Mouse (Mus musculus): Measurements from ENCODE around the gene Them7. TPM values are rescaled to one million over a fixed set of nuclear protein-coding genes. Genes with fewer than 3 reads are reported as not detected.

The Them7 gene
- total and polyA plus RNA-seq, 3 experiments, result not detected

- no peaks in the 10 kb centered on the region for H3K4me1 ChIP-seq (ENCODE audit: control insufficient read depth in 1 of 2, insufficient read depth in 2 of 2, low read length in 2 of 2)
Observed at GRCm38 (mm10) chr2:105200152-105200551, 24.0 kb upstream of the Them7 start.

GRCm38 (mm10) chr2:105206563-105207174 is 17.5 kb upstream of the Them7 start:
- Histone ChIP-seq H3K36me3 (ENCODE audit: control insufficient read depth in 1 of 2, insufficient read depth in 2 of 2, low read length in 2 of 2) (no peaks in the 10 kb centered on the region), H3K27me3 (ENCODE audit: control insufficient read depth in 1 of 2, insufficient read depth in 2 of 2, low read length in 2 of 2) (peaks cover 3 to 6% of the 10 kb centered on the region in 2 experiments), H3K79me2 (ENCODE audit: control insufficient read depth, insufficient read depth, low read length, poor library complexity) (no peaks in the 10 kb centered on the region), H3K4me1 (ENCODE audit: control insufficient read depth in 1 of 2, insufficient read depth in 2 of 2, low read length in 2 of 2) (no peaks in the 10 kb centered on the region), H3K9me3 (replicated peaks; ENCODE audit: insufficient read depth, low read length) (no peaks in the 10 kb centered on the region), H3K4me3 (ENCODE audit: control insufficient read depth in 1 of 2, insufficient read depth in 1 of 2, low read depth in 2 of 2, low read length in 2 of 2) (no peak overlapping the region), H3K27ac (ENCODE audit: control insufficient read depth, low read depth, low read length) (no peak overlapping the region), H3K9ac (ENCODE audit: control insufficient read depth, low read depth, low read length, poor library complexity, severe bottlenecking) (no peak overlapping the region)
- no peak for DNase-seq (ENCODE audit: low read depth, low spot score)
- TF ChIP-seq KAT2A (conservative IDR thresholded peaks at IDR 0.05; ENCODE audit: low read depth, low read length), result no peak
- no peak for TF ChIP-seq POLR2AphosphoS5 (IDR thresholded peaks at IDR 0.05; ENCODE audit: borderline replicate concordance, low read depth, low read length)
- TF ChIP-seq USF2 (IDR thresholded peaks at IDR 0.05; ENCODE audit: borderline replicate concordance in 1 of 2, insufficient read depth in 1 of 2, low read depth in 1 of 2, low read length in 2 of 2), result no peak
- no peak for TF ChIP-seq GABPA (IDR thresholded peaks at IDR 0.05; ENCODE audit: low read depth, low read length)
- no peak for TF ChIP-seq E2F4 (IDR thresholded peaks at IDR 0.05; ENCODE audit: borderline replicate concordance, low read depth, low read length)
- no peak for TF ChIP-seq JUND (IDR thresholded peaks at IDR 0.05; ENCODE audit: low read depth, low read length)
- TF ChIP-seq UBTF (IDR thresholded peaks at IDR 0.05; ENCODE audit: borderline replicate concordance, insufficient read depth, low read depth, low read length), result no peak
- TF ChIP-seq CTCF (IDR thresholded peaks at IDR 0.05 in 2 of 3, conservative IDR thresholded peaks at IDR 0.05 in 1 of 3; ENCODE audit: control insufficient read depth in 1 of 3, insufficient read depth in 1 of 3, low read depth in 2 of 3, low read length in 3 of 3, poor library complexity in 1 of 3, severe bottlenecking in 1 of 3), result no peak
- no peak for TF ChIP-seq ELF1 (IDR thresholded peaks at IDR 0.05; ENCODE audit: low read depth, low read length)

More at GRCm38 (mm10) chr2:105200152-105200551, 24.0 kb upstream of the Them7 start:
- Histone ChIP-seq H3K27me3 (ENCODE audit: control insufficient read depth in 1 of 2, insufficient read depth in 2 of 2, low read length in 2 of 2) (peaks cover 5 to 12% of the 10 kb centered on the region in 2 experiments), H3K9ac (ENCODE audit: control insufficient read depth, low read depth, low read length, poor library complexity, severe bottlenecking) (no peak overlapping the region), H3K79me2 (ENCODE audit: control insufficient read depth, insufficient read depth, low read length, poor library complexity) (no peaks in the 10 kb centered on the region), H3K9me3 (replicated peaks; ENCODE audit: insufficient read depth, low read length) (no peaks in the 10 kb centered on the region), H3K27ac (ENCODE audit: control insufficient read depth, low read depth, low read length) (no peak overlapping the region), H3K4me3 (ENCODE audit: control insufficient read depth in 1 of 2, insufficient read depth in 1 of 2, low read depth in 2 of 2, low read length in 2 of 2) (no peak overlapping the region), H3K36me3 (ENCODE audit: control insufficient read depth in 1 of 2, insufficient read depth in 2 of 2, low read length in 2 of 2) (no peaks in the 10 kb centered on the region)
- TF ChIP-seq CTCF (IDR thresholded peaks at IDR 0.05 in 2 of 3, conservative IDR thresholded peaks at IDR 0.05 in 1 of 3; ENCODE audit: control insufficient read depth in 1 of 3, insufficient read depth in 1 of 3, low read depth in 2 of 3, low read length in 3 of 3, poor library complexity in 1 of 3, severe bottlenecking in 1 of 3) (no peak), ZNF384 (IDR thresholded peaks at IDR 0.05; ENCODE audit: low read depth, low read length) (no peak), MXI1 (IDR thresholded peaks at IDR 0.05; ENCODE audit: low read depth, low read length) (no peak), KAT2A (conservative IDR thresholded peaks at IDR 0.05; ENCODE audit: low read depth, low read length) (no peak), MEF2A (IDR thresholded peaks at IDR 0.05; ENCODE audit: extremely low read depth, insufficient replicate concordance, low read depth, low read length, poor library complexity, severe bottlenecking) (no peak), MAFK (IDR thresholded peaks at IDR 0.05; ENCODE audit: borderline replicate concordance, low read depth, low read length) (no peak), MYB (IDR thresholded peaks at IDR 0.05; ENCODE audit: low read depth, low read length) (no peak), BHLHE40 (IDR thresholded peaks at IDR 0.05; ENCODE audit: borderline replicate concordance, low read depth, low read length) (no peak), CHD1 (IDR thresholded peaks at IDR 0.05; ENCODE audit: low read depth, low read length) (no peak), NRF1 (IDR thresholded peaks at IDR 0.05; ENCODE audit: insufficient read depth, low read depth, low read length, poor library complexity, severe bottlenecking) (no peak), ETS1 (IDR thresholded peaks at IDR 0.05; ENCODE audit: low read depth, low read length) (no peak), POLR2AphosphoS2 (IDR thresholded peaks at IDR 0.05; ENCODE audit: low read length) (no peak), ZMIZ1 (IDR thresholded peaks at IDR 0.05; ENCODE audit: low read depth, low read length) (no peak)
- no peak for DNase-seq (ENCODE audit: low read depth, low spot score)
